Mouse (Mus musculus): ENCODE results near the gene Bcan.

Bcan gene

GRCm38 (mm10) chr3:87996971-87997614, 2.9 kb downstream of the Bcan start:
- DNase-seq, result peak; percentile 30

DNA sequence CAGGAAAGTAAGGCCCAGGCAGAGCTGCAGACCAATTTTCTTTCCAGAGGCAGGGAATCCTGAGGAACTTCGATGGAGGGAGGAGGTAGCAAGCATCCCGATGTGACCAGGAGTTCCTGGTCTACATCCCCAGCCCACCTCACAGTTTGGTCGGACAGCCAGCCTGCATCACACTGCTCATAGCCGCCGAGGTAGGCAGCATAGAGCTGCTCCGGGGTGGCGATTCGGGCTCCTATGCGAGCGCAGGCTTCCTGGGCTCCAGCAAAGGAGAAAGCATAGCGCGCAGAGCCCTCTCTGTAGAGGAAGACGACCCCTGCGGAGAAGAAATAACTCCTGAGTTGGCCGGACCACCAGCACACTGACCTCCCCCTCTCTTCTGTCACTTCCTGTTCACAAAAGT, 3.6 kb downstream of the Bcan start:
- DNase-seq, result no peak

- DNase-seq, result no peak
These were observed 4.7 kb downstream of the Bcan start for GRCm38 (mm10) chr3:87995331-87995730.

GRCm38 (mm10) chr3:87993436-87993835, 6.6 kb downstream of the Bcan start:
- DNase-seq, result peak; percentile 35

DNA sequence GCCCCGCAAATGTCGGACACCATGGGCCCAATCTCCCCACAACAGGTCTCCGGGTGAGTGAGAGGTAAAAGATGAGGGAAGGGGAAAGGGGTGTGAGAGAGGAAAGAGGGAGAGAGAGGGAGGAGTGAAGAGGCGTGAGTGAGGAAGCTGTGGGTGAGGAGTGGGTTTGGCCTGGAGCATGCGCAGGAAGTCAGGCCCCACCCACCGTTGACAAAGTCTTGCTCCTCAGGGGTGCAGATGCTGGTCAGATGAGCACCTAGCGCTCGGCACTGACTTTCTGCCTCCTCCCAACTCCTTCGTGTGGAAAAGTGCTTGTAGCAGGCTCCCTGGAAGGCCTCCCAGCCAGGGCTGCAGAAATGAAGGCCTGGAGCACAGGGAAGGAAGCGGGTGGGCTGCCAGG, 10.1 kb downstream of the Bcan start:
- no peak for DNase-seq

GRCm38 (mm10) chr3:87988068-87988467, 12.0 kb downstream of the Bcan start:
- no peak for DNase-seq

- DNase-seq, result peak; percentile 47
These were observed 12.4 kb downstream of the Bcan start for GRCm38 (mm10) chr3:87987633-87988032.

- peak; percentile 99 for DNase-seq
These were observed 13.2 kb downstream of the Bcan start for GRCm38 (mm10) chr3:87986868-87987267.

GRCm38 (mm10) chr3:87985505-87986320, 14.3 kb downstream of the Bcan start:
- DNase-seq, result no peak

GRCm38 (mm10) chr3:87984094-87984493, 15.9 kb downstream of the Bcan start:
- DNase-seq, result no peak

DNA sequence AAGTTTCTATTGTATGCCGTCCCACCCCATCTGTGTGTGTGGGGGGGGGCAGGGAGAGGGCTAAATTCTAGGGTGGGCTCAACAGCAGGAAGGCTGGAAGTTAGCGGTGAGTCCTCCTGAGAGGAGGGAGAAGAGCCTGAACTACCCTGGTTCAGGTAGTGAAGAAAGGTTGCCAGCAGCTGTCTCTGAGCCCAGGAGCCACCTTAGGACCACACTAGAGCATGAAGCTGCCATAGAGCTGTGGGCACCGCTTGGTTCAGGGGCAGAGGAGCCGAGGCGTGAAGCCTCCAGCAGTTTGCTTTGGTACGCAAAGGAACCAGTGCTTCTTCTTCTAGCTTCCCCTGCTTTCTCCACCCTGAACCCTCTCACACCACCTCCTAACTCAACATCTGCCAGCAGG, 16.4 kb downstream of the Bcan start:
- DNase-seq, result no peak

GRCm38 (mm10) chr3:87982836-87983601, 17.0 kb downstream of the Bcan start:
- DNase-seq, result peak; percentile 89

DNA sequence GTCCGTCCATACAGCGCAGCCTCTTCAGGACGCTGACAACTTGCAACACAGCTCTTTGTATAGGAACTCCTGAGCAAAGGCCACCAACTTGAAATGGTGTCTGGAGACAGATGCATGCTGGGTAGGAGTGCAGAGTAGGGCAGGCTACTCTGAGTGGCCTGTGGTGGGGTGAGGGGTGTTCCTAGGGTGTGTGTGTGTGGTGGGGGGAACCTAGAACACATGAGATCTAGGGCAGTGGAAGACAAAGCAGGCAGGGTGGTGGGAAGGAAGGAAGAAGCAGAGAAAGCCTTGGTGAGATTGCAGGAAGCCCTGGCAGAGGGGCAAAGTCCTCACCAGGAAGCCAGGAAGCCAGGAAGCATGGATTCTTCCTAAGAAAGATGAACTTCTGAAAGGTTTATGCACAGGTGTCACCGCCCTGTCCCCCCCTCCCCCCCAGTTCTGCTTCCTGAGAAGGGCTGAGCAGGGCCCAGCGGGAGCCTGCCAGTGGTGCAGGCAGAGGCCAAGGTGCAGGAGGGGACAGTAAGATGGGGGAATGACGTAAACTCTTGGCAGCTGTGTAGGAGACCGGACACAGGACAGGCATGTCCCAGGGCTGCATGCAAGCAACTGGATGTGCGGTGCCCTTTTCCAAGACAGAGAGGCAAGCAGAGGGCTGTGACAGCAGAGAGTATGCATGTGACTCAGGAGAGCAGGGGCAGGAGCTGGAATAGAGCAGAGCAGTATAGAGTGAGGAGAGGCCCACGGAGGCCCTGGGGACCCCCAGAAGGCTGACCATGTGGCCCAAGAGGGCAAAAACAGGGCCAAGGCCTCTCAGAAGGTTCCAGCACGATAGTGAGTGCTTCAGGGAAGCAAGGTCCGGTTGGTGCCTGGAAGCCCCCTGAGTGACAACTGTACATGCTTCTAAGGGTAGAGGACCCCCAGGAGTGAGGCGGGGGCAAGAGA, 17.9 kb downstream of the Bcan start:
- peak; percentile 87 for DNase-seq

DNA sequence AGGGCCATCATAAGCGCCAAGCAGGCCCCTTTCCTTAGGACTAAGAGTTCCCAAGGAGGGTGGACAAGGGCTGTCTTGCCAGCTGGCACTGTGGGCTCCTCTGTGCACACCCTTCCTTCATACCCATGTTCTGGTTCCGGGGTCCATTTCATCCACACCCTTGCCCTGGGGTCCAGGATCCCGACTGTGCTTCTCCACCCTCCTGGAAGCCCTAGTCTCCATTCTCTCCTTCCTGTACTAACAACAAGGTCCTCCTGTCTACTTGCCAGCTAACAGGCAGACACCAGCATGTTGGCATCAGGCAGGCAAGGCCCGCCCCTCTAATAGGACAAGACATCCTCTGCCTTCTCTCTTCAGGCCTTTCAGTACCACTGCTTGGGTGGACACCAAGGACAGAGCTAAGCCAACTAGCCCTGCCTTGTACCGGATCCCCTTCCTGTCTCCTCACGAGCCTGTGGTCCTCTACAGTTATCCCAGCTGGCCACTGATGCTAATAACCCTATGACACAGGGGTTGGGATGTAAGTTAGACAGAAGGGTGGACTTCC, 18.7 kb downstream of the Bcan start:
- peak; percentile 65 for DNase-seq

DNA sequence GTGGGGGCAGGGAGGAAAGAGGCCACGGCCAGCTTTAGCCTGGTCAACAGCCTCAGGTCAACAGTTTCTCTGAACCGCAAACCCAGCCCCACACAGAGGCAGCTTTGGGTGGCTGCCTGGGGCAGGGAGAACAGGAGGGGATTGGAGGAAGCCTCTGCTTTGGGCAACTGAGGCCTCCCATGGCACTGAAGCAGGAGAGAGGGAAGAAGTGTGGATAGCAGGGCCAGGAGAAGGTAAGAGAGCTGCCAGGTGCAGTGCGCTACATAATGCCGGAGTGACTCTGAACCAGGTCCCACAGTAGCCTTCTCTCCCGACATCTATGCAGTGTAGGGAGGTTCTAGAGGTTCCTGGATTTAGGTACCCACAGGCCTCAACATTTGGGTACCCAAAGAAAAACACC, 19.3 kb downstream of the Bcan start:
- no peak for DNase-seq

DNA sequence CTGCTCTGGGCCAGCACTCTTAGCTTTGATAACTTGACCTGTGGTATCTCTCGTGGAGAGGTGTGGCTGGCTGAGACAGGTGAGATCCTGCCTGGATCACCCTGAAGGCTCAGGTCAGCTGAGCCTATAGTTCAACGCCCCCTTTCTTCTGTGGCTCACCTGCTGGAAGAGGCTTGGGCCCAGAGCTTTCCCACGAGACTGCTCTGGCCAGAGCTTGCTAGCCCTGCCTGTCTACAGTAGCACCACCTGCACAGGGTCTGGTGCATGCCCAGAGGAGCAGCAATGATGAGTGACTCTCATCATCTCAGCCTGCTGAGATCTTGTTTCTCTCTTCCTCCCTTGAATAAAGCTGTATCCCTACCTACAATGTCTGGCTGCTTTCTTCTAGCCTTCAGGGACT, 19.9 kb downstream of the Bcan start:
- no peak for DNase-seq

- no peak for DNase-seq
These were observed 20.5 kb downstream of the Bcan start for GRCm38 (mm10) chr3:87979493-87979892.

GRCm38 (mm10) chr3:87974381-87974987, 25.5 kb downstream of the Bcan start:
- DNase-seq, result peak; percentile 46

DNA sequence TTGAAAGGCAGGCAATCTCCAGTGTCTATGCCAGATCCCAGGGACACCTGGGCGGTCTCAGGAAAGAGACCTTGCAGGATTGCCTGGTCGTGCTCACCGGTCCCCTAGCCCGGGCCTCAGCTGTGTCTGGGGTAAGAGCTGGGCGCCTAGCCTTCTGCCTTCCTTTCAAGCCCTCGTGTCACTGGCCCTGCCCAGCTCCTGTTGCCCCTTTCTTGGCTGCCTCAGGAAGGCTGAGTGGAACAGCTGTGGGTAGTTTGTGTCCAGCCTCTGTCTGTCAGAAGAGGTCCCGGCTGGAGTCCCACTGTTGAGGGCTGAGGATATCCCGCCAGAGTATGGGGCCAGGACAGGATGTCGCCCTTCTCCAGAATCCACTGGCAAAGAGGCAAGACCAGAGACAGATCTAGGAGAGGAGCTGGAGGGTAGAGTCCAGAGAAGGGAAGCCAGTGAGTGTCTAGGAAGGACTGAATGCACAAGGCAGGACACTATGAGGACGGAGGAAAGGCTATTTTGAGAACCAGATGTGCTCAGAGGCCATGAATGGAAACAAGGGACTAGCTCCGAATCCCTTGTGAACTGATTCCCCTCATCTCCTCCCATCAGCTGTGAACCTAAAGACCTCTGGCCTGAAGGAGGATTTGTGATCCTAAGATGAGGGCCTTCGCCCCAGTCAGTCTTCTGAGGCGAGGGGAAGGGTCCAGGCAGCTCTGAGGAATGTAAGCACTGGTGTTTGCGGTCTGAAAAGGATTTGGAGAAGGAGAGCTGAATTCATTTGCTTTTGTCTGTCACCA, 26.2 kb downstream of the Bcan start:
- no peak for DNase-seq

DNA sequence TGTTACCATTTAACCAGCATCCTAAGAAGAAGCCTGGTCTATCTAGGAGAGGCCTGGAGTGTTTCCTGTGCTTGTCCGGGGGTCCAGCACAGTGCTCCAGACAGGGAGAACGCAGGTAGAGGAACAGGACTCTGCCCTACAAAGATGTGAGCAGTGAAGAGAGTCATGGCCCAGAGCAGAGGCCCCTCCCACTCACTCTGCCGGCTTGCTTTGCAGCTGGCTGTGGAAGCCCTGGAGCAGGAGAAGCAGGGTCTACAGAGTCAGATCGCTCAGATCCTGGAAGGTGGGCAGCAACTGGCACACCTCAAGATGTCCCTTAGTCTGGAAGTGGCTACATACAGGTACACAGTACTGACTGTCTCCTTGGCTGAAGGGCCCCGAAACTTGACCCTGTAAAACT, 27.3 kb downstream of the Bcan start:
- no peak for DNase-seq

- no peak for DNase-seq
These were observed 27.8 kb downstream of the Bcan start for GRCm38 (mm10) chr3:87972203-87972664.
